In genomic region chrX:111462833-111463564, GRCm38 (mm10) we compare ENCODE assay signal across 8 mouse cellular contexts.
DNase-seq lines count a peak whose midpoint lies in the region; ATAC-seq and TF ChIP-seq lines count a peak whose summit lies in the region.

No protein-coding gene starts in this region.

- no peaks in the 10 kb centered on the region for H3K9me3 ChIP-seq in embryonic facial prominence, embryonic 12.5 days
- no peaks in the 10 kb centered on the region for H3K9me3 ChIP-seq in heart, postnatal 0 days (replicated peaks; ENCODE audit: control insufficient read depth, low read length)

- DNase-seq in CD4-positive helper T cell, adult 2 months (ENCODE audit: low read depth, low spot score) = peak; percentile 1
- peak; percentile 42 for DNase-seq in adrenal gland, postnatal 14 days
- no peak for DNase-seq in heart, postnatal 0 days (ENCODE audit: low spot score)
- DNase-seq in layer of hippocampus, adult 18-20 months (ENCODE audit: low spot score in 2 of 2) = peak; percentile 21 to 69
- no peak for DNase-seq in lung, adult 2 months
- peak; percentile 1 for DNase-seq in ovary, postnatal 14 days (ENCODE audit: low spot score)
- peak; percentile 15 for DNase-seq in urinary bladder, postnatal 25 days (ENCODE audit: low spot score)

- 15% methylated on average over 18 of the region's 72 CpGs for WGBS in embryonic facial prominence, embryonic 12.5 days
- WGBS in heart, postnatal 0 days = 15% methylated on average over 20 of the region's 72 CpGs
- WGBS in lung, adult 2 months = 21% methylated on average over 50 of the region's 72 CpGs

- H3K4me1 ChIP-seq in embryonic facial prominence, embryonic 12.5 days = no peaks in the 10 kb centered on the region
- no peaks in the 10 kb centered on the region for H3K4me1 ChIP-seq in heart, postnatal 0 days (ENCODE audit: control insufficient read depth, insufficient read depth)
- no peaks in the 10 kb centered on the region for H3K4me1 ChIP-seq in lung, adult 2 months (ENCODE audit: control insufficient read depth, insufficient read depth, low read length)

- no peaks in the 10 kb centered on the region for H3K27me3 ChIP-seq in embryonic facial prominence, embryonic 12.5 days
- H3K27me3 ChIP-seq in heart, postnatal 0 days (ENCODE audit: control insufficient read depth, insufficient read depth, low read length) = no peaks in the 10 kb centered on the region

- TF ChIP-seq POLR2A in lung, adult 2 months (IDR thresholded peaks at IDR 0.05; ENCODE audit: borderline replicate concordance, extremely low read depth, low read depth, low read length) = no peak

- H3K4me3 ChIP-seq in embryonic facial prominence, embryonic 12.5 days = peak overlapping the region; percentile 58
- H3K4me3 ChIP-seq in heart, postnatal 0 days (ENCODE audit: low read depth, low read length) = peak overlapping the region; percentile 59
- peak overlapping the region; percentile 49 for H3K4me3 ChIP-seq in lung, adult 2 months (replicated peaks; ENCODE audit: extremely low read depth, low read depth, low read length)

- H3K9ac ChIP-seq in embryonic facial prominence, embryonic 12.5 days = peak overlapping the region; percentile 68
- H3K9ac ChIP-seq in heart, postnatal 0 days (replicated peaks; ENCODE audit: low read depth, low read length) = 0 out of 2 replicates have a peak overlapping the region, but pooled peaks have one; percentile 37

- TF ChIP-seq CTCF in heart, postnatal 0 days (IDR thresholded peaks at IDR 0.05; ENCODE audit: low read depth) = no peak
- TF ChIP-seq CTCF in lung, adult 2 months (IDR thresholded peaks at IDR 0.05; ENCODE audit: insufficient read depth, low read length) = no peak

- peak overlapping the region; percentile 47 for H3K4me2 ChIP-seq in embryonic facial prominence, embryonic 12.5 days (replicated peaks)
- peak overlapping the region; percentile 84 for H3K4me2 ChIP-seq in heart, postnatal 0 days (ENCODE audit: low read depth, low read length)

- H3K36me3 ChIP-seq in embryonic facial prominence, embryonic 12.5 days = no peaks in the 10 kb centered on the region
- H3K36me3 ChIP-seq in heart, postnatal 0 days (replicated peaks; ENCODE audit: control insufficient read depth, insufficient read depth, low read length) = no peaks in the 10 kb centered on the region

- ATAC-seq in embryonic facial prominence, embryonic 12.5 days (ENCODE audit: insufficient number of reproducible peaks, insufficient read depth, low FRiP score, low TSS enrichment) = peak; percentile 90
- peak; percentile 69 for ATAC-seq in heart, postnatal 0 days (ENCODE audit: insufficient read depth, low read depth)

- peak overlapping the region; percentile 85 for H3K27ac ChIP-seq in embryonic facial prominence, embryonic 12.5 days
- no peak overlapping the region for H3K27ac ChIP-seq in heart, postnatal 0 days (ENCODE audit: low read depth)

- no peak for TF ChIP-seq EP300 in heart, postnatal 0 days (IDR thresholded peaks at IDR 0.05; ENCODE audit: low read depth)

Comparison
In these comparisons a context has a peak if more than half of its experiments do, and no peak if none do; other contexts are left out.
1. DNase-seq: peak in CD4-positive helper T cell, adult 2 months (single experiment), adrenal gland, postnatal 14 days (single experiment), layer of hippocampus, adult 18-20 months (2 of 2), ovary, postnatal 14 days (single experiment) and urinary bladder, postnatal 25 days (single experiment); none in heart, postnatal 0 days (single experiment) and lung, adult 2 months (single experiment).
2. Peak in every context shown above with its lines, with median percentiles within 50 percentile points of each other: H3K4me3 ChIP-seq.